Mouse (Mus musculus): ENCODE data around the gene Mta2. TPM values are rescaled to one million over a fixed set of nuclear protein-coding genes. Genes with fewer than 3 reads are reported as not detected.
A peak's percentile ranks its signal among the peaks of the same experiment; 100 is the strongest.
"Not testable (repeated sequence)": the region's sequence is repeated elsewhere in the genome, so short reads cannot be mapped to it uniquely, and the experiment has no call there.

Gene Mta2
- total RNA-seq, 2 experiments from 2014 or later = 88.0 to 88.6 TPM

- DNase-seq = no peak
These were observed 25.7 kb downstream of the Mta2 start for GRCm38 (mm10) chr19:8967373-8967743.

GRCm38 (mm10) chr19:8967893-8968292 lies 26.2 kb downstream of the Mta2 start:
- DNase-seq = no peak

GRCm38 (mm10) chr19:8972491-8972890 lies 30.8 kb downstream of the Mta2 start:
- DNase-seq = not testable (repeated sequence)

GRCm38 (mm10) chr19:8974638-8975037 lies 33.0 kb downstream of the Mta2 start:
- DNase-seq = no peak

GRCm38 (mm10) chr19:8975491-8975890 lies 33.8 kb downstream of the Mta2 start:
- DNase-seq = peak; percentile 54 to 60

GRCm38 (mm10) chr19:8976535-8976934 lies 34.9 kb downstream of the Mta2 start:
- DNase-seq = peak in 1 of 2 experiments; percentile 72

- peak in 1 of 2 experiments; percentile 55 for DNase-seq
These were observed 39.1 kb downstream of the Mta2 start for GRCm38 (mm10) chr19:8980771-8981170.

GRCm38 (mm10) chr19:8981450-8982168 lies 39.9 kb downstream of the Mta2 start:
- peak in 1 of 2 experiments; percentile 34 for DNase-seq

- peak in 1 of 2 experiments; percentile 19 for DNase-seq
These were observed 40.9 kb downstream of the Mta2 start for GRCm38 (mm10) chr19:8982303-8983149.

- peak; percentile 61 to 63 for DNase-seq
These were observed 41.5 kb downstream of the Mta2 start for GRCm38 (mm10) chr19:8983150-8983650.

GRCm38 (mm10) chr19:8984255-8984868 lies 42.7 kb downstream of the Mta2 start:
- peak; percentile 63 to 76 for DNase-seq

GRCm38 (mm10) chr19:8985891-8986290 lies 44.2 kb downstream of the Mta2 start:
- no peak for DNase-seq

- DNase-seq = no peak
These were observed 46.1 kb downstream of the Mta2 start for GRCm38 (mm10) chr19:8987816-8988215.

- peak in 1 of 2 experiments; percentile 37 for DNase-seq
These were observed 46.8 kb downstream of the Mta2 start for GRCm38 (mm10) chr19:8988346-8989065.

GRCm38 (mm10) chr19:8989066-8989566 lies 47.4 kb downstream of the Mta2 start, which contains the start of gene Ahnak:
TSS of gene Ahnak (plus strand) at chr19:8989284.
- DNase-seq = peak; percentile 89 to 91

GRCm38 (mm10) chr19:8989567-8990431 lies 48.1 kb downstream of the Mta2 start:
- peak; percentile 89 to 95 for DNase-seq

- peak in 1 of 2 experiments; percentile 20 for DNase-seq
These were observed 48.9 kb downstream of the Mta2 start for GRCm38 (mm10) chr19:8990432-8991102.

GRCm38 (mm10) chr19:8991245-8991870 lies 49.7 kb downstream of the Mta2 start:
- peak in 1 of 2 experiments; percentile 31 for DNase-seq

All from adrenal gland, postnatal 36 days (tissue).